Mouse (Mus musculus): ENCODE data around the gene Rbm11. TPM values are rescaled to one million over a fixed set of nuclear protein-coding genes. Genes with fewer than 3 reads are reported as not detected.

Gene Rbm11
- polyA plus RNA-seq, 1 experiment from 2014 or later = 1.6 TPM

Other genes starting within 250 kb of the Rbm11 start
- gene Lipi, start 6.8 kb upstream of the Rbm11 start, polyA plus RNA-seq (2015; fragmentation: Nextera tagmentation; extraction: Ambion mirVana) = 1.7 and 2.4 TPM in 2 replicates
- 33.4 and 33.7 TPM in 2 replicates for gene Hspa13, start 174.3 kb downstream of the Rbm11 start, polyA plus RNA-seq (2015; fragmentation: Nextera tagmentation; extraction: Ambion mirVana)

All from embryonic facial prominence, embryonic 15.5 days (tissue).